Mouse (Mus musculus): ENCODE measurements around the gene Cdk10.

The Cdk10 gene

DNA sequence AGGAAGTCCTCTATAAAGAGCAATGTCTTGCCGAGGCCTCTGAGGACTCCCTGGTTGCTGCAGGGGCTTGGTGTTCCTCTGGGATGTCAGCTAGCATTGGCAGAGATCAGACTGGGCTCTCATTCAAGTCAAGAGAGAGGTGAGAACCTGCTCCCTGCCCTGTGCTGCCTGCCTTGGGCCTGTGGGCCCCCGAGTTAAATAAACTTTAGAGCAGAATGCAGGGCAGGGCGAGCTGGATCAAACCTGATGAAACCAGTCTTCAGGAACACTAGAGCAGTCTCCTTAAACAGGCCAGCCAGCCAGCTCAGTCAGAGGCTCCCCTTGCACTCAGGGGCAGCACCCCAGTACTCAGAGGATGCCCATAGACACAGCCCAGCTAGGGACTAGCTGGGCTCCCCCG, 47.3 kb downstream of the Cdk10 start:
- DNase-seq (ENCODE audit: low spot score): no peak

DNA sequence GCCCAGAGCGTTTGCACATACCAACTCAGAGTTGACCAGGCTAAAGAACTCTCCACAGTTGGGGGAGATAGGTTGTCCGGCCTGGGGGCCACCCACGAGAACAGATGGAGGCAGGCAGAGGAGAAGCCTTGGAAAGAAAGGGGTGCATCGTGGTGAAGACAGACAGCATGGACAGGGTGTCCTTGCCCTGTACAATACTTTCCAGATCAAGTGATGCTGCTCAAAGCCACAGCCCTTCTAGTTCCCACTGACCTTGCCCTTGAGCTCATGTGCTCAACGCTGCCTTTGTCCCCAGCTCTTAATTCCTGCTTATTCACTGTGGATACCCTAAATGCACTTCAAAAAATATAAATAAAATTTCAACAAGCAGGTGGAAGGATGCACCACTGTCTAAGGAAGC, 49.8 kb downstream of the Cdk10 start:
- DNase-seq (ENCODE audit: low spot score): no peak

DNA sequence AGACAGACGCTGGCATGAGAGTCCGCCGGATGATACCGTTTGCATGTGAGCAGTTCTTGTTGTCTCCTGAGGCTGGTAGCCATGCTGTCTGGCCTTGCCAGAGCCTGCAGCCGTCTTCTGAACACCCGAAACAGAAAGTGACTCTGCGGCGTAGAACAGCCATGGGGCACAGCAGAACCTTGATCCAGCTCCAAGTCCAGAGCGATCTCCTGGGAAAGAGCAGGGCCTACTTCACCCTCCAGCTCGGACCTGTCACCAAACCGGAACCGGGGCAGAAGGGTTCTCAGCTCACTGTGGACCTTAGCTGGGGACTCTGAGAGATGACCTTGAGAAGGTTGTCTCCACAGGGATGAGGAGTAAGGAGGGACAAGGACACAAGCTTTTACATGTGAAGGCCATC, 50.5 kb downstream of the Cdk10 start:
- no peak for DNase-seq (ENCODE audit: low spot score)

DNA sequence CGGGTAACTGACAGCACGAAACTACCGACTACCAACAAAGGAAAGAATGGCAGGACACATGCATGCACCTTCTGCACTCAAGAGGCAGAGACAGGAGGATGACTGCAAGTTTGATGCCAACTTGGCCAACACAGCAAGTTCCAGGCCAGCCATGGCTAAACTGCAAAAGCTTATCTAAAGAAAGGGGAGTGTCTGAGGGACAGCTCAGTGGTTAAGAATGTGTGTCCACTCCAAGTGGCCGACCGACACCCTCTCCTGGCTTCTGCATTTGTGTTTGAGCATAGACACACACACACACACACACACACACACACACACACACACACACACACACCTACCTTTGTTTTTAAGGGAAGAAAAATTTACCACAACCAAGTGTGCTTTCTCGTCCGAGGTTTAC, 53.8 kb downstream of the Cdk10 start:
- DNase-seq (ENCODE audit: low spot score): no peak

DNA sequence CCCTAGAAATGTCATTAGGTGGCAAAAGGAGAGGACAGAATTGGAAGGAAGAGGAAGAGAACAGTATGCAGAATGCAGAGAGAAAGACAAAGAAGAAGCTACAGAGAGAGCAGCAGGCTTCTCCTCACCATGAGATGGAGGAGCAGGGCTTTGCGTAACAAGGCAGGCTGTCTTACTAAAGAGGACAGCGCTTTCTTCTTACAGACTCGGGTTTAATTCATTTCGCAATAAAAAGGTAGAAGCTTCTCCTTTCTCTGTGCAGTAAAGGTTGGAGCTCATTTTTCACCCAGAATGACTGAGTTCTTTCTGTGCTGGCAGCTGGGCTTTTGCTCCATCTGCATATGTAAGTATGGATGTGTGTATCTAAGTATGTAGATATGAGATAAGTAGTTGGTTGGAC, 55.2 kb downstream of the Cdk10 start:
- DNase-seq (ENCODE audit: low spot score): no peak

DNA sequence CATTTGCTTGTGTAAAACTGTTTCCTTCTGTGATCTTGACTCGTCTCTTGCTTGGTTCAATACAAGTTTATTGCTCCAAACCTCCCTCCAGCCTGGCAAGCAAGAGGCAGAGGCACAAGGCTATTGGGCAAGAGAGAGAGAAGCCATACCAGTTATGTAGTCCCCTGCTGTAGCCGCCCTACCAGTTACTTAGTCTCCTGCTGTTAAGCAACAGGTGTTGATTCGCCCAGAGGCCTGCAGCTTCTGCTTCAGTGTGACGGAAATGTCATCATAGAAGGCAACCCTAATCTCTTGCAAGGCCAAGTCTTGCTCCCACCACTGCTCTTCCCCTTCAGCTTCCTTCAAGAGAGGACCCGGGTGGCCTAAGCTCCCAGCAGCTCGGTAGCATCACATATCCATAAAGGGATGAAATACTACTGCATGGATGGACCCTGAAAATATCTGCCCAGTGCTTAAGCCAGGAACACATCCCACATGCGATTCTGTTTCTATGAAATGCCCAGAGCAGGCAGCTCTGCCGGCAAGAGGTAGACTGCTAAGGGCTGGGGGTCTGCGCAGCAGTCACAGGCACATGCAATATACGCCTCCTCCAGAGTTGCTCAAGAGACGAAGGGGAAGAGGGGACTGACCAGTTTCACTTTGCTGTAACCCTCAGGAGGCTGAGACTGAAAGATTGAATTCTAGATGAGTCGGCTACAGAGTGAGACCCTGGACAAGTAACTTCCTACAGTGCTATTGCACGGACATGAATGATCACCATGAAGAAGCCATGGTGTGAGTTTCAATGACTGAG, 55.9 kb downstream of the Cdk10 start:
- no peak for DNase-seq (ENCODE audit: low spot score)

Measured in urinary bladder, postnatal 25 days (tissue).